Mouse (Mus musculus) stomach, postnatal 0 days (tissue): ENCODE results near the gene Phpt1. TPM values are rescaled to one million over a fixed set of nuclear protein-coding genes. Genes with fewer than 3 reads are reported as not detected.

Source experiments
- ATAC-seq: fragments of 200-750 bp; cut with Nextera tagmentation; 2 replicates; pipeline ENCODE4 v1.8.0; 2017; ENCODE audit not compliant: low FRiP score, low TSS enrichment
- DNase-seq: peaks from one replicate; pipeline ENCODE4 v3.0.0-alpha.2; 2016; ENCODE audit warnings: low spot score
- H3K27ac ChIP-seq: fragments of 300-500 bp; sonication (generic); replicated peaks from 2 replicates; pipeline ENCODE4 v1.5.1; 2014; ENCODE audit warnings: mild to moderate bottlenecking, control low read depth
- H3K27me3 ChIP-seq: fragments of 300-500 bp; sonication (generic); 2 replicates; pipeline ENCODE4 v1.6.1; 2014; ENCODE audit warnings: low read length; ENCODE audit not compliant: control insufficient read depth, insufficient read depth
- H3K36me3 ChIP-seq: fragments of 300-500 bp; sonication (generic); 2 replicates; pipeline ENCODE4 v1.6.1; 2014; ENCODE audit warnings: low read length, mixed read lengths; ENCODE audit not compliant: control insufficient read depth, insufficient read depth
- H3K4me1 ChIP-seq: fragments of 300-500 bp; sonication (generic); replicated peaks from 2 replicates; pipeline ENCODE4 v1.6.1; 2014; ENCODE audit warnings: antibody characterized with exemption; ENCODE audit not compliant: control insufficient read depth, insufficient read depth
- H3K4me2 ChIP-seq: fragments of 300-500 bp; sonication (generic); replicated peaks from 2 replicates; pipeline ENCODE4 v1.6.1; 2014; ENCODE audit warnings: low read depth, mild to moderate bottlenecking, control low read depth, moderate library complexity
- H3K4me3 ChIP-seq: fragments of 300-500 bp; sonication (generic); 2 replicates; pipeline ENCODE4 v1.5.1; 2014; ENCODE audit warnings: low read depth, low read length, control low read depth
- H3K9ac ChIP-seq: fragments of 300-500 bp; sonication (generic); 2 replicates; pipeline ENCODE4 v1.6.1; 2014; ENCODE audit warnings: mild to moderate bottlenecking, low read length, control low read depth, mixed read lengths
- H3K9me3 ChIP-seq: fragments of 300-500 bp; sonication (generic); 2 replicates; pipeline ENCODE4 v1.6.1; 2016; ENCODE audit warnings: low read length; ENCODE audit not compliant: control insufficient read depth
- CTCF ChIP-seq: IDR thresholded peaks from 2 replicates; pipeline ENCODE4 v1.5.1; 2016; ENCODE audit warnings: antibody characterized with exemption, low read depth, mild to moderate bottlenecking, moderate library complexity
- EP300 ChIP-seq: optimal IDR thresholded peaks from 2 replicates; pipeline ENCODE3; 2016; ENCODE audit warnings: antibody characterized with exemption
- WGBS: fragments of 180-500 bp; shearing (Covaris S2); extraction: QIAGEN DNeasy Blood & Tissue Kit; methylation state at CpG from one replicate; pipeline ENCODE4 v1.1.7; 2014; 5-methylcytosine and 5-hydroxymethylcytosine counted together
- polyA plus RNA-seq: library from polyadenylated mRNA; unstranded; fragments of >200 nt; fragmentation: Nextera tagmentation; extraction: Ambion mirVana; gene quantifications from 2 replicates; pipeline ENCODE4 v1.2.1, GENCODE M21; 2015

Phpt1 gene
- polyA plus RNA-seq, 1 experiment from 2014 or later: 87.5 TPM

- 89% methylated on average over 5 of the region's 5 CpGs for WGBS
- ATAC-seq: no peak
- H3K27ac ChIP-seq: no peak overlapping the region
Observed at GRCm38 (mm10) chr2:25596765-25597510, 21.9 kb upstream of the Phpt1 start.

GRCm38 (mm10) chr2:25591863-25592262, 16.8 kb upstream of the Phpt1 start:
- Histone ChIP-seq H3K27ac (no peak overlapping the region), H3K36me3 (peaks cover 28% of the 10 kb centered on the region), H3K27me3 (no peaks in the 10 kb centered on the region), H3K4me1 (no peaks in the 10 kb centered on the region), H3K9ac (no peak overlapping the region), H3K4me3 (no peak overlapping the region), H3K4me2 (no peak overlapping the region), H3K9me3 (no peaks in the 10 kb centered on the region)
- peak; percentile 44 for DNase-seq
- TF ChIP-seq CTCF: peak; percentile 68
- no peak for TF ChIP-seq EP300
- WGBS: 71% methylated on average over 2 of the region's 2 CpGs
- peak; percentile 45; the same call in 1 of the 2 replicates for ATAC-seq

More at GRCm38 (mm10) chr2:25596765-25597510, 21.9 kb upstream of the Phpt1 start:
- H3K4me1 ChIP-seq: no peaks in the 10 kb centered on the region
- no peak overlapping the region for H3K4me3 ChIP-seq
- H3K27me3 ChIP-seq: no peaks in the 10 kb centered on the region
- no peak for DNase-seq
- H3K9ac ChIP-seq: no peak overlapping the region
- H3K36me3 ChIP-seq: peaks cover 46% of the 10 kb centered on the region
- TF ChIP-seq CTCF: no peak
- TF ChIP-seq EP300: no peak
- H3K9me3 ChIP-seq: no peaks in the 10 kb centered on the region
- no peak overlapping the region for H3K4me2 ChIP-seq

GRCm38 (mm10) chr2:25588227-25588907, 13.3 kb upstream of the Phpt1 start:
- H3K27me3 ChIP-seq: no peaks in the 10 kb centered on the region
- no peak overlapping the region for H3K4me2 ChIP-seq
- H3K9ac ChIP-seq: no peak overlapping the region
- ATAC-seq: no peak
- TF ChIP-seq CTCF: no peak
- TF ChIP-seq EP300: no peak
- no peak overlapping the region for H3K4me3 ChIP-seq
- no peak overlapping the region for H3K27ac ChIP-seq
- no peak for DNase-seq
- H3K4me1 ChIP-seq: no peaks in the 10 kb centered on the region
- peaks cover 20% of the 10 kb centered on the region for H3K36me3 ChIP-seq
- no peaks in the 10 kb centered on the region for H3K9me3 ChIP-seq
- WGBS: 93% methylated on average over 8 of the region's 8 CpGs

- TF ChIP-seq CTCF (no peak), EP300 (no peak)
Observed at GRCm38 (mm10) chr2:25587290-25587689, 12.3 kb upstream of the Phpt1 start.

DNA sequence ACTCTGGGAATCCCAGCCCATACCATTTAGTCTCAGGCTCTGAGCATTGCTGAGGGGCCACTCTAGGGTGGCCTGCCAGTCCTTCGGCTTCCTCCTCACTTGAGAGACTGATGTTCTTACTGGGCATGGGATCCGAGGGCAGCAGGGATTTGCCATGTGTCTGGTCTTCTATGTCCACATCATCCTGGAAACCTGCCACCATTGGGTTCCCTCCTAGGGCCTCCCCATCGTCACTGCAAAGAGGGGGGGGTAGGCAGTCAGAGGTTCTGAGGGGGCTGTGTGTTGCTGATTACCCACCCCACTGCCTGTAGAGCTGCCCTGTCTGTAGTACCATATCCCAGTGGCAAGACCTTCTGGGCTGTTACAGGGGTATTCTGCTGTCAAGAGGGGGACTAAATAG, 10.6 kb upstream of the Phpt1 start:
- no peak overlapping the region for H3K27ac ChIP-seq
- H3K27me3 ChIP-seq: no peaks in the 10 kb centered on the region
- no peak overlapping the region for H3K4me2 ChIP-seq
- no peak overlapping the region for H3K9ac ChIP-seq
- H3K36me3 ChIP-seq: peaks cover 10% of the 10 kb centered on the region
- WGBS: 79% methylated on average over 3 of the region's 3 CpGs
- H3K9me3 ChIP-seq: no peaks in the 10 kb centered on the region
- ATAC-seq (no peak), DNase-seq (no peak)
- H3K4me3 ChIP-seq: no peak overlapping the region
- 0 out of 2 replicates have a peak, but pooled peaks cover 5% of the 10 kb centered on the region for H3K4me1 ChIP-seq
- TF ChIP-seq CTCF: no peak
- no peak for TF ChIP-seq EP300

More at GRCm38 (mm10) chr2:25587290-25587689, 12.3 kb upstream of the Phpt1 start:
- WGBS: 94% methylated on average over 8 of the region's 8 CpGs
- no peaks in the 10 kb centered on the region for H3K9me3 ChIP-seq
- DNase-seq: no peak
- ATAC-seq: no peak
- no peak overlapping the region for H3K4me2 ChIP-seq
- no peak overlapping the region for H3K4me3 ChIP-seq
- peaks cover 16% of the 10 kb centered on the region for H3K36me3 ChIP-seq
- no peak overlapping the region for H3K27ac ChIP-seq
- H3K27me3 ChIP-seq: no peaks in the 10 kb centered on the region
- H3K9ac ChIP-seq: no peak overlapping the region
- H3K4me1 ChIP-seq: no peaks in the 10 kb centered on the region

DNA sequence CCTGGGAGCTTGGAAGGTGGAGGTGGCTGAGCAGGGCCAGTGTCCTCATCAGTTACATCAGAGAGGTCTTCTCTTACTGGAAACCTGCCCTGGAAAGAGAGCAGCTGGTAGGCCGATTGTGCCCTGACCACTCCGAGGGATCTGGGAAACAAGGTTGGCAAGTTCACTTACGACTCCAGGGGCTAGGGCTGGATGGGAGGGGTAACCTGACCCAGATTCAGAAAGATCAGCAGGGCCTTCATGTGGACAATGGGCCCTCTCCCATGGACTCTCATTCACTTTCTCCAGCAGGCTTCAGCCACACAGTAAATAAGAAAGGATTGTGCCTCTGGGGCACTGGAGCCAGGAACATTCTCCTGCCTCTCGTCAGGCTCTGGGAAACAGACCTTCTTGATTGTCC, 9.8 kb upstream of the Phpt1 start:
- peaks cover 2% of the 10 kb centered on the region for H3K27me3 ChIP-seq
- H3K9ac ChIP-seq: no peak overlapping the region
- DNase-seq: no peak
- no peak for ATAC-seq
- peaks cover 7% of the 10 kb centered on the region for H3K36me3 ChIP-seq
- TF ChIP-seq EP300: no peak
- TF ChIP-seq CTCF: no peak
- H3K4me1 ChIP-seq: peaks cover 5% of the 10 kb centered on the region; the same call in 1 of the 2 replicates
- 73% methylated on average over 4 of the region's 4 CpGs for WGBS
- H3K4me2 ChIP-seq: no peak overlapping the region
- no peak overlapping the region for H3K4me3 ChIP-seq
- H3K27ac ChIP-seq: no peak overlapping the region
- H3K9me3 ChIP-seq: no peaks in the 10 kb centered on the region
